Mouse (Mus musculus) midbrain, embryonic 13.5 days (tissue): ENCODE results near the gene Bach2. TPM values are rescaled to one million over a fixed set of nuclear protein-coding genes. Genes with fewer than 3 reads are reported as not detected.

ENCODE experiments used
- ATAC-seq: fragments of 200-750 bp; cut with Nextera tagmentation; 2 replicates; pipeline ENCODE4 v1.8.0; 2017; ENCODE audit warnings: mild to moderate bottlenecking, moderate TSS enrichment, moderate library complexity
- H3K27ac ChIP-seq: fragments of 300-500 bp; sonication (generic); 2 replicates; pipeline ENCODE4 v1.5.1; 2015; ENCODE audit warnings: inconsistent platforms, mild to moderate bottlenecking, moderate library complexity
- H3K27me3 ChIP-seq: fragments of 300-500 bp; sonication (generic); 2 replicates; pipeline ENCODE4 v1.6.1; 2015; ENCODE audit warnings: mild to moderate bottlenecking, inconsistent platforms
- H3K36me3 ChIP-seq: fragments of 300-500 bp; sonication (generic); 2 replicates; pipeline ENCODE4 v1.6.1; 2015; ENCODE audit warnings: mild to moderate bottlenecking, inconsistent platforms
- H3K4me1 ChIP-seq: fragments of 300-500 bp; sonication (generic); replicated peaks from 2 replicates; pipeline ENCODE4 v1.6.1; 2015; ENCODE audit warnings: inconsistent platforms
- H3K4me2 ChIP-seq: fragments of 300-500 bp; sonication (generic); replicated peaks from 2 replicates; pipeline ENCODE4 v1.6.1; 2015; ENCODE audit warnings: moderate library complexity, mild to moderate bottlenecking, inconsistent platforms
- H3K4me3 ChIP-seq: fragments of 300-500 bp; sonication (generic); replicated peaks from 2 replicates; pipeline ENCODE4 v1.5.1; 2015; ENCODE audit warnings: mild to moderate bottlenecking, inconsistent platforms
- H3K9ac ChIP-seq: fragments of 300-500 bp; sonication (generic); replicated peaks from 2 replicates; pipeline ENCODE4 v1.6.1; 2015; ENCODE audit warnings: mild to moderate bottlenecking, inconsistent platforms
- H3K9me3 ChIP-seq: fragments of 300-500 bp; sonication (generic); 2 replicates; pipeline ENCODE4 v1.6.1; 2016; ENCODE audit warnings: mild to moderate bottlenecking, inconsistent platforms
- WGBS: fragments of 180-500 bp; shearing (Covaris S2); methylation state at CpG from one replicate; pipeline ENCODE4 v1.1.7; 2015; 5-methylcytosine and 5-hydroxymethylcytosine counted together
- polyA plus RNA-seq: library from polyadenylated mRNA; unstranded; fragments of >200 nt; fragmentation: Nextera tagmentation; extraction: Ambion mirVana; gene quantifications from 2 replicates; pipeline ENCODE4 v1.2.1, GENCODE M21; 2015

Bach2 gene
- polyA plus RNA-seq, 1 experiment from 2014 or later, result 22.7 TPM

DNA sequence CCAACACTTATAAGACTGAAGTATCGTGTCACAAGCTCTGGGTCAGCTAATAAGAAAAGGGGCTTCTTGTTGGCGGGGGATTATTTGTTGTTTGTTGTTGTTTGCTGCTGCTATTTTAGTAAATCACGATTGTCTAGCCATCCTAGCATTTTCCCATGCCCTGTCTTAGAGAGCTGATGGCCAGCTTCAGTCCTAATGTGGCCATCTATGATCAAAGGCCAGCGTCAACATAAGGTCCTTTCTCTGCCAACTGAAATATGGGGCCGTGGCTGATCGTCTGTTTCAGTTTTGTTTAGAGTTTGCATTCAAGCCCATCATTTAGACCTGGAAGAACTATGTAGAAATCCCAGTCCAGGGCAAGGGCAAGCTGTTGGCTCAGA, 282.7 kb downstream of the Bach2 start:
- H3K4me3 ChIP-seq, result no peak overlapping the region
- peaks cover 48% of the 10 kb centered on the region for H3K4me1 ChIP-seq
- H3K9ac ChIP-seq, result no peak overlapping the region
- H3K4me2 ChIP-seq, result no peak overlapping the region
- no peaks in the 10 kb centered on the region for H3K36me3 ChIP-seq
- no peak overlapping the region for H3K27ac ChIP-seq
- WGBS, result 63% methylated on average over 6 of the region's 6 CpGs
- H3K27me3 ChIP-seq, result no peaks in the 10 kb centered on the region
- no peak for ATAC-seq
- H3K9me3 ChIP-seq, result no peaks in the 10 kb centered on the region

DNA sequence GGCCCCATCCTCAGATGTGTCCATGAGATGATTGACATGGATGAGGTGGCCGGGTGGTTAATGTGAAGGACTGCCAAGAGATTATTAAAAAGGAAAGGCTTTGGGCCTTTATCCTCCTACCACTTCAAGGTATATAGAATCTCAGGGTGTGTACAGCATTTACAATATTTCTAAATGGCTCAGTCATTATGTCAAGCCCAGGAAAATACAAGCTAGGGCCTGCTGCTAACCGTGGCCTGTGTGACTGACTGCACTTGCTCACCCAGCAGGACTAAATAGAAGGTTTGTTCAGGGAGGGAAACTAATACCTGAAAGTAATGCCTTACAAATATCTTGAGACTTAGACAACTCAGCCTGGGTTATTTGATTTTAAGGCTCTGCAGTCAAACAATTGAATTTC, 283.4 kb downstream of the Bach2 start:
- no peaks in the 10 kb centered on the region for H3K36me3 ChIP-seq
- H3K27me3 ChIP-seq, result no peaks in the 10 kb centered on the region
- no peaks in the 10 kb centered on the region for H3K9me3 ChIP-seq
- H3K4me2 ChIP-seq, result no peak overlapping the region
- no peak for ATAC-seq
- no peak overlapping the region for H3K4me3 ChIP-seq
- 52% methylated on average over 2 of the region's 2 CpGs for WGBS
- 0 out of 2 replicates have a peak overlapping the region, but pooled peaks have one; percentile 32 for H3K27ac ChIP-seq
- no peak overlapping the region for H3K9ac ChIP-seq
- H3K4me1 ChIP-seq, result peaks cover 54% of the 10 kb centered on the region

DNA sequence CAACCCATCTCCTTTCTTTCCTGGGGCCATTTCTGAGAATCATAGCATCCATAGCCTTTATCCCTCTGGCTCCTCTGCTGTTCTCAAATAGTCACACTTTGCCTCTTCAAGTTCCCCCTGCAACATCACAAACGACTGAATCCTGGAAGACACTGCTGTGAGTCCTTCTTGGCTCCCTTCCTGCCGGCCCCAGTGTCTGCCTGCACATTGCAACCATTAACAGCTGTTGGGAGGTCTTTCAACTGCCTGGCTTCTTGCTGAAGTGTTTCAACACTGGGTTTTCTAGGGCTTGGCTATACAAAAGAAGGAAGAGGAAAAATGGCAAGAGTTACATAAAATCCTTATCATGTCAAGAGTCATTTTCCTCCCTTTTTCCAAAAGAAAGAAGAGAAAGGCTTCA, 285.7 kb downstream of the Bach2 start:
- no peaks in the 10 kb centered on the region for H3K36me3 ChIP-seq
- no peaks in the 10 kb centered on the region for H3K27me3 ChIP-seq
- no peak overlapping the region for H3K9ac ChIP-seq
- no peaks in the 10 kb centered on the region for H3K9me3 ChIP-seq
- 62% methylated on average over 2 of the region's 2 CpGs for WGBS
- no peak for ATAC-seq
- H3K27ac ChIP-seq, result no peak overlapping the region
- no peak overlapping the region for H3K4me3 ChIP-seq
- H3K4me2 ChIP-seq, result no peak overlapping the region
- peaks cover 61% of the 10 kb centered on the region for H3K4me1 ChIP-seq

DNA sequence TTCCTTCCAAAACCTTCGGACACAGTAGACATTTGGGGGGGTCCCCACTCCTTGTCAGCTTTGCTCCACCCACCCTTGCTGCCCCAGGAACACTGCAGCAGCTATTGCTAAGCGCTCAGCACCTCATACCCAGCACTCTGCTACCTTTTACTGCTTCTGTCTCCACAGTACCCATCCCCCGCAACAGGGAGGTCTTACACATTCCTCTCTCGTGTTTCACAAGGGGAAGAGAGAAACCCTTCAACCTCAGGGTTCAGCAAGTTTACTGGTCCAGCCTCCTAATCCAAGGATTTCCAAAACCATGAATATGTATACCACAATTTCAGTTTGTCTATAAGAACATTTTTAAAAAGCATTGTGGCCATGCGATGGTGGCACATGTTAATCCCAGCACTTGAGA, 286.4 kb downstream of the Bach2 start:
- Histone ChIP-seq H3K9ac (no peak overlapping the region), H3K36me3 (no peaks in the 10 kb centered on the region), H3K9me3 (no peaks in the 10 kb centered on the region), H3K27me3 (no peaks in the 10 kb centered on the region), H3K4me2 (no peak overlapping the region), H3K27ac (no peak overlapping the region), H3K4me1 (peaks cover 62% of the 10 kb centered on the region), H3K4me3 (no peak overlapping the region)
- WGBS, result 70% methylated on average over 5 of the region's 5 CpGs
- no peak for ATAC-seq

DNA sequence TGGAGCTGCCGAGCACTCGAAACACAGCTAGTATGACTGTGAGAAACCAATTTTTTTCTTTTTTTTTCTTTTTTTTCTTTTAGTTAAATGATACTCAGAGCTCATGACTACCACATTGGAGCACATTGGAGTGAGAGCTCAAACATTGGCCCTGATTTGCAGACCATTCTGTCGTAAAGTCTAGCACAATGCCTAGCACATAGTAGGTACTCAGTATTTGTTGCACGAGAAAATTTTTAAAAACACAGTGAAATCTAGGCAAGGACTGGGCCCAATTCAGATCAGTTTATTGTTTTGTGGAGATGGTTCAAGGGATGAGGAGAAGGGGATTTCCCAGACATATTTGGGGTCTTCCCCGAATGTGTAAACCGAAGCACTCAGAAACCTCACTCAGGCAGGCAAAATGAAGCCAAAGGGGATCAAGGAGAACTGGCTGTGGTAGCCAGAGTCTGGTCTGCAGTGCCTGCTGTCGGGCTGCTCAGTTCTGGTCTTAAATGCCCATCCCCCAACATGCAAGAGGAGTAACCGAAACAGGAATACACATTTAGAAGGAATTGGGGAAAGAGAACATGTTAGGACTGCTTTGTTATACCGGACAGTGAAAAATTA, 287.7 kb downstream of the Bach2 start:
- Histone ChIP-seq H3K4me1 (peaks cover 62% of the 10 kb centered on the region), H3K4me2 (no peak overlapping the region), H3K4me3 (no peak overlapping the region), H3K9me3 (no peaks in the 10 kb centered on the region), H3K27me3 (no peaks in the 10 kb centered on the region), H3K27ac (no peak overlapping the region), H3K36me3 (no peaks in the 10 kb centered on the region), H3K9ac (no peak overlapping the region)
- no peak for ATAC-seq
- WGBS, result 63% methylated on average over 9 of the region's 9 CpGs

DNA sequence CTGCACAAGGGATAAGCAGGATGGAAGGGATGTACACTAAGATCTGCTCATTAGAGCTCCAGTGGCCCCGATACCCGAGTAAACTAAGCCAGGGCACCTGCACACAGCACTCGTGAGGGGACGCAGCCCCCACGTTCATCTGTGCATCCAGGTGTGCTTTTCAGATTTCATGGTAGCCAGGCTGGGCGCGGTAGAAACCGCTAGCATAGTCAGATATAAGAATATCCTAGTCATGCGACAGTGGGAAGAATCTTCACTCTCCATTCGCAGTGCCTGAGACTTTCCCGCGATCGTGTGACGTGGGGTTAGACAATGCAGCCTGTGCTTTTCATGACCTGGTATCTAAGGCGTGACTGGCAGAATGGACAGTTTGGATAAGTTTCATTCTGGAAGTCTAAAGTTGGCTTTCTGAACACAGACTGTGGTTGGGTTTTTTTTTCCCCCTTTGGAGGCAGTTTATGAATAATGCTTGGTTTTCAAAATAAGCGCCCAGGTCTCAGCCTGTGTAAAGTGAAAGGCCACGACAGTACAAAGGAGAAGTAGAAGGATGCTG, 290.9 kb downstream of the Bach2 start:
- Histone ChIP-seq H3K9me3 (no peaks in the 10 kb centered on the region), H3K9ac (0 out of 2 replicates have a peak overlapping the region, but pooled peaks have one; percentile 6), H3K4me3 (no peak overlapping the region), H3K36me3 (no peaks in the 10 kb centered on the region), H3K4me1 (peaks cover 66% of the 10 kb centered on the region), H3K27ac (peak overlapping the region; percentile 92), H3K27me3 (no peaks in the 10 kb centered on the region), H3K4me2 (no peak overlapping the region)
- no peak for ATAC-seq
- WGBS, result 67% methylated on average over 17 of the region's 17 CpGs

DNA sequence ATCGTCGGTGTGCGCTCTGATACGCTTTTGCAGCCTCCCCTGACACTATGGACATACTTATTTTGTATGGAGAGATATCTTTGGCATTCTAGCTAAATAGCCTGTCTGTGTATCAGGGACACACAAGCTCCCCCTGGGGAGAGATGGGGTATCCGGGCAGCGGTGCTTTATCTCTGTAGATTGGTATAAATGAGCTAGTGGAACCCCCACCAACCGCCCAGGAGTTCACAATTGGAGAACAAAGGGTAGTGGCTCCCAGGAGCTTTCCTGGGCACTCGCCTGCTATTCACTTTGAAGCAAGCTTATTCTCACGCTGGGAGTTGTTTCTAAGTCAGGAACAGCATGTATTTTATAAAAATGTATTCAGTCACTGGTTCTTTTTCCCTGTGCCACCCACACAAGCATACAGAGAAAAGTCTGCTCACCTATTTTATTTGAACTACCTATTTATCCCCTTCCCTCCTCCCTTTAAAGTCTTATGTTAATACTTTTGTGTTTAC, 291.9 kb downstream of the Bach2 start:
- 0 out of 2 replicates have a peak, but pooled peaks have one; percentile 12 for ATAC-seq
- peaks cover 62% of the 10 kb centered on the region for H3K4me1 ChIP-seq
- H3K4me3 ChIP-seq, result peak overlapping the region; percentile 23; the same call in 1 of the 2 replicates
- H3K27me3 ChIP-seq, result no peaks in the 10 kb centered on the region
- H3K36me3 ChIP-seq, result no peaks in the 10 kb centered on the region
- H3K9ac ChIP-seq, result peak overlapping the region; percentile 57
- peak overlapping the region; percentile 56 for H3K4me2 ChIP-seq
- H3K27ac ChIP-seq, result peak overlapping the region; percentile 92
- H3K9me3 ChIP-seq, result no peaks in the 10 kb centered on the region
- 7% methylated on average over 9 of the region's 9 CpGs for WGBS

DNA sequence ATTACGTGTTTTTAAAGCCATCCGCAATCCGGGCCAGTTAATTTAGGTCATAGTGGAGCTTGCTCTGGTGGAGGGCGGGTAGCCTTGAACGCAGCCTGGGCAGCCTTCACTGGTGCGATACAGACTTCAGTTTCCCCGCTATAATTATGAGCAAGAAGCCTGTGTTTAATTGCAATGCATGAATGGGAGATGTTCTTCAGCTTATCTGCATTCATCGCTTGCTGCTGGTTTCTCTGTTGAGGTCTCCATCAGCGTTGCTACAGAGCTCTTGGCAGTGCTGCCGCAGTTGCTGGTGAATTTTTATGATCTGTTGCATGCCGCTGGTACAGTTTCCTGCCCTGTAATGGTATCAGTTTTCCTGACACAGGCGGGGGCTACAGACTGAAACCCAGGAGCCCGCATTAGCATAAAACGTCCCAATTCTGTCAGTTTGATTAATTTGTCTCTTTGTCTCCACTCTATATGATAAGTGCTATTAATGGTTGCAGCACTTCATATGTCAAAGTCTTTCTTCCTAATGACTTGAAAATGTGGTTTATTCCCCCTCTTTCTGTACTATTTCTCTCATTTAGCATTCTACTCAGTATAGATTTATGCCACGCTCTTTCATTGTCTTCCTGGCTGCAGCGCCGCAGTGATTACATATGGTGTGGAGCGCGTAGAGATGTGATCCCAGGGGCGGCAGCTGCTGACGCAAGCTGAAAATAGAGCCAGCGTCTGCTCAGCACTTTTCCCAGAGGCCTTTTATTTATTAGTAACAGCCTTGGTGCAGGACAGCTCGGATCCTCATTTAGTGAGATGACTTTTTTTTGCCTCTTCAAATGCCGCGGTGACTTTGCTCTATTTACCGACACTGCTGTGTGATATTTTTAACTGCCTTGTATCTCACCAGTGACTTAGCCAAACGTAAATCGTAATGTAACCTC, 292.6 kb downstream of the Bach2 start:
- Histone ChIP-seq H3K4me1 (peaks cover 62% of the 10 kb centered on the region), H3K36me3 (no peaks in the 10 kb centered on the region), H3K9me3 (no peaks in the 10 kb centered on the region), H3K4me3 (peak overlapping the region; percentile 23), H3K27ac (peak overlapping the region; percentile 92), H3K9ac (peak overlapping the region; percentile 57), H3K4me2 (peak overlapping the region; percentile 56), H3K27me3 (no peaks in the 10 kb centered on the region)
- ATAC-seq, result peak; percentile 89
- WGBS, result 10% methylated on average over 28 of the region's 28 CpGs

DNA sequence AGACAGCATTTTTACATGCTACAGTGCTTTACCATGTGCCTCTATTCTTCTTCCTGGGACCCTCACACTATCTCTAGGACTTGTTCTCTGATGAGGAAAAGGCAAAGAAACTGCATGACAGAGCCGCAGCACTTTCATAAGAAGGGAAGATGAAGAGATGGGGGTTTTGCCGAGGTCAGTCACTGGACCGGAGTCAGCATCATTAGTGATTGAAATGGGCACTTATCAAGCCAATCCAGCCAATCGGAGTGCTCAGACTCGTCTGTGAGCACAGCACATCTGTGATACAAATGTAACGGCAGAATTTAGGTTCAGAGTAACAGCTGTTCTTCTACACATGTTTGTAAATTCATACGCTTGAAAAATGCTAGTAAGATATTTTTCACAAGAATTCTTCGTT, 293.5 kb downstream of the Bach2 start:
- Histone ChIP-seq H3K27ac (peak overlapping the region; percentile 92), H3K9ac (peak overlapping the region; percentile 57; the same call in 1 of the 2 replicates), H3K9me3 (no peaks in the 10 kb centered on the region), H3K27me3 (no peaks in the 10 kb centered on the region), H3K36me3 (no peaks in the 10 kb centered on the region), H3K4me1 (peaks cover 63% of the 10 kb centered on the region), H3K4me2 (peak overlapping the region; percentile 56), H3K4me3 (no peak overlapping the region)
- WGBS, result 36% methylated on average over 8 of the region's 8 CpGs
- no peak for ATAC-seq

DNA sequence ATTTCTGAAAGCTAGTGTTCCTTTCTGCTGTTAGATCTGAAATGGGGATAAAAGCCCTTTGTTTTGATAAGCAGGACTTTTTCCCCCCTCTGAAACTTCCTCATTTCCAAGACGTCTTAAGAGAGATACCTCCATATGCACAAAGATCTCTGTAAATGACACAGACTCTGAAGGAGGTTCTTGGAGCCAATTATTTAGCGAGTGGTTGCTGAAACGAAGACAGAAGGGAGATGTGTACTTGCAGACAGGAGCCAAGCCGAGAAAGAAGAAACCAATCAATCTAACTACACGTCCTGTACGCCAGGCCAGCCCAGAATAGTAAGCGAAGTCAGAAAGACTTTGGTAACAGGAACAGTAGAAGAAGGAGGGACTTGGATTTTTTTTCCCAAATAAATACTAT, 295.1 kb downstream of the Bach2 start:
- Histone ChIP-seq H3K4me1 (peaks cover 74% of the 10 kb centered on the region), H3K4me2 (no peak overlapping the region), H3K36me3 (no peaks in the 10 kb centered on the region), H3K27ac (no peak overlapping the region), H3K4me3 (no peak overlapping the region), H3K27me3 (no peaks in the 10 kb centered on the region), H3K9ac (no peak overlapping the region), H3K9me3 (no peaks in the 10 kb centered on the region)
- ATAC-seq, result no peak
- WGBS, result 67% methylated on average over 7 of the region's 7 CpGs

DNA sequence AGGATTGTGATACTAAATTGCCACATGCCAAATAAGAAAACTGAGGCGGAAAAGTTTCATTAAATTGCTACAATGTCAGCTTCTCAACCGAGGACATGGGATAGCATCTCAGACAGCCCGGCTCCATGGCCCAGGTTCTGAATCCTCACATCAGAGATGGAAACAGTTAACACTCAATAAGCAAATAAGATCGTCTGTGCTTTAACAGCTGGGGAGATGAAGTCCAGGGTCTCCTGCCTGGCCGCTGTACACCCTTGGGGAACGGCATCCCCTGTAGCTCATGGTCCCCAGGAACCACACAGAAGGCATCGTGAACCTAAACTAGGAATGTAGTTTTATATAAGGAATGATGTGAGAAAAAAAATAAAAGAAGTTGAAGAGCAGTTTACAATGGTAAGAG, 297.0 kb downstream of the Bach2 start:
- H3K4me2 ChIP-seq, result no peak overlapping the region
- H3K9ac ChIP-seq, result no peak overlapping the region
- H3K4me3 ChIP-seq, result no peak overlapping the region
- H3K27ac ChIP-seq, result no peak overlapping the region
- no peak for ATAC-seq
- H3K36me3 ChIP-seq, result no peaks in the 10 kb centered on the region
- H3K9me3 ChIP-seq, result no peaks in the 10 kb centered on the region
- H3K4me1 ChIP-seq, result peaks cover 59% of the 10 kb centered on the region
- WGBS, result 85% methylated on average over 7 of the region's 7 CpGs
- no peaks in the 10 kb centered on the region for H3K27me3 ChIP-seq
